27 mouse cellular contexts compared by ENCODE assay signal in genomic region chr1:106092909-106093557, GRCm38 (mm10).
"Had no signal": no experiment of that assay in that cellular context is flagged by ENCODE, and none has a peak within 500 bp of the region (broad histone marks: within the 10 kb centered on the region; RNA-seq: fewer than 3 reads in every experiment).

No protein-coding gene starts in this region.

- H3K27me3 ChIP-seq: embryonic facial prominence, embryonic 12.5 days; embryonic facial prominence, embryonic 13.5 days; embryonic facial prominence, embryonic 15.5 days; forebrain, embryonic 12.5 days; forebrain, embryonic 13.5 days; forebrain, embryonic 15.5 days had no signal

- H3K36me3 ChIP-seq: embryonic facial prominence, embryonic 10.5 days; embryonic facial prominence, embryonic 12.5 days; embryonic facial prominence, embryonic 13.5 days; embryonic facial prominence, embryonic 15.5 days; forebrain, embryonic 10.5 days; forebrain, embryonic 12.5 days; forebrain, embryonic 15.5 days had no signal

- H3K4me2 ChIP-seq: embryonic facial prominence, embryonic 12.5 days; embryonic facial prominence, embryonic 13.5 days; embryonic facial prominence, embryonic 15.5 days; forebrain, embryonic 12.5 days; forebrain, embryonic 13.5 days; forebrain, embryonic 15.5 days had no signal

- H3K4me1 ChIP-seq: embryonic facial prominence, embryonic 10.5 days; embryonic facial prominence, embryonic 12.5 days; embryonic facial prominence, embryonic 13.5 days; embryonic facial prominence, embryonic 15.5 days had no signal

- H3K9ac ChIP-seq: embryonic facial prominence, embryonic 12.5 days; embryonic facial prominence, embryonic 13.5 days; embryonic facial prominence, embryonic 15.5 days; forebrain, embryonic 12.5 days; forebrain, embryonic 13.5 days; forebrain, embryonic 15.5 days; forebrain, postnatal 0 days had no signal

- H3K4me3 ChIP-seq: embryonic facial prominence, embryonic 10.5 days; embryonic facial prominence, embryonic 12.5 days; embryonic facial prominence, embryonic 13.5 days; embryonic facial prominence, embryonic 15.5 days; erythroblast, embryonic 14.5 days; forebrain, embryonic 10.5 days; forebrain, embryonic 12.5 days; forebrain, embryonic 13.5 days; forebrain, embryonic 15.5 days; gastrocnemius, adult 2 months had no signal

- DNase-seq: cerebellum, adult 18-20 months; cerebellum, adult 2 months; cerebellum, adult 8-10 months; cerebellum, adult 9-10 months; cerebellum, adult 9-11 months; cerebellum, postnatal 14 days; cerebellum, postnatal 25 days; cerebellum, postnatal 36 days; embryo, embryonic 11 days; forebrain, postnatal 0 days; gastrocnemius, adult 2 months; gastrocnemius, postnatal 10 days; gastrocnemius, postnatal 14 days; gastrocnemius, postnatal 25 days; gastrocnemius, postnatal 36 days; heart, adult 11 months had no signal

- H3K9me3 ChIP-seq: embryonic facial prominence, embryonic 10.5 days; embryonic facial prominence, embryonic 12.5 days; embryonic facial prominence, embryonic 13.5 days; embryonic facial prominence, embryonic 15.5 days; forebrain, embryonic 10.5 days; forebrain, embryonic 12.5 days; forebrain, embryonic 13.5 days; forebrain, embryonic 15.5 days had no signal

- ATAC-seq: forebrain, embryonic 13.5 days; forebrain, embryonic 14.5 days; forebrain, embryonic 15.5 days; forebrain, embryonic 16.5 days; forebrain, postnatal 0 days had no signal

- H3K27ac ChIP-seq: embryonic facial prominence, embryonic 10.5 days; embryonic facial prominence, embryonic 12.5 days; embryonic facial prominence, embryonic 13.5 days; embryonic facial prominence, embryonic 15.5 days; forebrain, embryonic 10.5 days; forebrain, embryonic 12.5 days; forebrain, embryonic 13.5 days; forebrain, embryonic 15.5 days; gastrocnemius, adult 2 months had no signal
